Mouse (Mus musculus): ENCODE measurements around the gene Dnaja1. TPM values are rescaled to one million over a fixed set of nuclear protein-coding genes. Genes with fewer than 3 reads are reported as not detected.

The Dnaja1 gene
- total RNA-seq (2023), result 496 TPM

DNA sequence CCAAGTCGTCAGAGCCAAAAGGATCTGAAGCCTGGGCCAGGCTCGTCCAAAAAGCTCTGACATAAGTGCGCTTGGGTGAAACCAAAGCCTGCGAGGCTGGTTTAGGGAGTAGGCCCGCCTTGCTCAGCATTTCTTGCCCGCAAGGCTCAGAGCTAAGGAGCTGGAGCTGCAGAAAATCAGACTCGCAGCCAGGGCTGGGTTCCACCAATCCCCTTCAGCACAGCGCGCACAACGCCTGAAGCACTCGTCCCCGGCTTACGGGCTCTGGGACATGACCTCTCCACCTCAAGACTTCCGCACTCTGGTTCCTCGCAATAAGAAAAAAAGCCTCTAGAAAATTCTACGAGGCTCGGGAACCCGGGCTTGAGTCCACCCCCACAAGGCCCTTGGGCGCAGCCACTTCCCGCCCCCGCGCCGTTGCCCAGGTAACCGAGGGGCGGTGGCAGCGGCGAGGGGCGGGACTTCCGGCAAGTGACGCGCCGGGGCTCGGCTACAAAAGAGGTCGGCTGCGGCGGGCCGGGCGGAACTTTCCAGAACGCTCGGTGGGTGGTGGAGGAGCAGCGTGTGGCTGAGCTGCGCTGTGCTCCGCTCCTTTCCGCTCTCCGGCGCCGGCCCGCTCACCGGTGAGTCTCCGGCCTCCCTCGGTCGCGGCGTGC lies at the start of gene Dnaja1:
Gene Dnaja1, plus strand, starts transcription at position 140 of the 656 bp plus-strand sequence.

GRCm38 (mm10) chr4:40702797-40703709 lies 18.9 kb upstream of the Dnaja1 start, which contains the start of gene Aptx:
Aptx (minus strand) TSS chr4:40703194.

DNA sequence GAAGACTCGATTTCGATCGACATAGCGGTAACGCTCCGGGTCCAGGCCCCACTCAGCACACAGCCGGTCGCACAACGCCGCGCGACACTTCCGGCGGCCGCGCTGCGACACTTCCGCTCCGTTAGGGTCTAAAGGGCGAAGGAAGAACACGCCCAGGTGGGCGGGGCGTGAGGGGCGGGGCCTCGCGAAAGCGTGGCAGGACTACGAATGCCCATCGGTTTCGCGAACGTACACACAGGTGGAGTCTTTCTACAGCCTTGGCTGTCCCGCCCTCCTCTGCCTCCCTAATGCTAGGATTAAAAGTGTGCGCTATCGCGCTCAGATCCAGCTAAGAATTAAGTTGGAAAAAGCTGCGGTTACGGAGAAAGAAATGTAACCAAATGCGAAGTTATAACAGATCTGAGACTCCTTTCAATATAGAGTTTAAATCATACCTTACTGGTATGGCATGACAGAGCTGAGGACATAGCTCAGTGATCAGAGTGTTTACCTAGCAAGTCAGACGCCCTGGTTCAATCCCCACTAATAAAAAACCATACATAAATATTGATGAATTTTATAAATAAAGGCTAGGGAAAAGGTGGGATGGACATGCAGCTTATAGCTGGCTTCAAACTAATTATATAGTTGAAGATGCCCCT lies 36.0 kb downstream of the Dnaja1 start, which contains the start of gene Smu1:
Gene Smu1, minus strand, starts transcription at position 144 of the 641 bp plus-strand sequence.

Other genes starting within 250 kb of the Dnaja1 start
- gene Tmem215, start 250.0 kb upstream of the Dnaja1 start, total RNA-seq (2023), result not detected
- gene Aptx, start 19.0 kb upstream of the Dnaja1 start, total RNA-seq (2023), result 25.8 TPM
- 68.1 TPM for gene Smu1, start 35.8 kb downstream of the Dnaja1 start, total RNA-seq (2023)
- gene B4galt1, start 131.9 kb downstream of the Dnaja1 start, total RNA-seq (2023), result 90.0 TPM
- not detected for gene Spink4, start 197.9 kb downstream of the Dnaja1 start, total RNA-seq (2023)
- gene Bag1, start 226.1 kb downstream of the Dnaja1 start, total RNA-seq (2023), result 77.5 TPM
- gene Chmp5, start 226.3 kb downstream of the Dnaja1 start, total RNA-seq (2023), result 22.7 TPM
- gene Nfx1, start 248.8 kb downstream of the Dnaja1 start, total RNA-seq (2023), result 92.6 TPM

All from CD4-positive naive resting alpha-beta T cell, adult 76 days (primary cell).